Mouse (Mus musculus): ENCODE data around the gene Prr13. TPM values are rescaled to one million over a fixed set of nuclear protein-coding genes. Genes with fewer than 3 reads are reported as not detected.

The Prr13 gene
- 100 to 1,000 TPM in 1 of 2 experiments, 10 to 100 TPM in 1; 95.8 to 104 TPM for total RNA-seq (2023)

GRCm38 (mm10) chr15:102458904-102459317, at the start of gene Prr13:
Gene Prr13, plus strand, starts transcription at chr15:102459028.

GRCm38 (mm10) chr15:102445146-102445545, 13.7 kb upstream of the Prr13 start, which contains the start of gene Amhr2:
Gene Amhr2, plus strand, starts transcription at chr15:102445367.

DNA sequence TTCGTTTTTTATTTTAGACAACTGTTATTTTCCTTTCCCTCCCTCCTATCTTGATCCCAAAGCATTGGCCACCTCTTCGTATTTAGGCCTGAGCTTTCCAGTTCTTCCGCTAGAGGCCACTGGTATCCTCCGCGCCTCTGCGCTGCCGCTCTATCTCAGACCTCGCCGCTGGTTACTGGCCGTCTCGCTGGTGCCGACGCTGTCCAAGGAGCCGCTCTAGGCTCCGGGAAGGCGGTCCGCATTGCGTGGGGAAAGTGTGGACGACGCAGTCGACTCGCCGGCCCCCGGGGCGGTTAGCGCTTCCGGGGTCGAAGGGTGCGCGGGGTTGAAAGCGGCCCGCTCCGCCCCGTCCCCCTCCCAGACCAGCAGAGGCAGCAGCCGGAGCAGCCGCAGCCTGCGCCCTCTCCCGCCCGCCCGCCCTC, 11.4 kb downstream of the Prr13 start, which contains the start of gene Pcbp2:
TSS of gene Pcbp2 (plus strand) at position 357 of the 422 bp plus-strand sequence.

GRCm38 (mm10) chr15:102503447-102503846, 44.6 kb downstream of the Prr13 start, which contains the start of gene Gm10337:
Gene Gm10337, plus strand, starts transcription at chr15:102503722.

Other genes starting within 250 kb of the Prr13 start
- gene Itgb7, start 227.1 kb upstream of the Prr13 start, total RNA-seq (2023) = 100 to 1,000 TPM; 229 to 246 TPM
- under 1 TPM in 1 of 2 experiments, not detected in 1; 0.38 TPM for gene Rarg, start 201.5 kb upstream of the Prr13 start, total RNA-seq (2023)
- gene Gm9918, start 188.5 kb upstream of the Prr13 start, total RNA-seq (2023) = not detected
- gene Mfsd5, start 179.6 kb upstream of the Prr13 start, total RNA-seq (2023) = 10 to 100 TPM; 28.8 to 32.5 TPM
- gene Espl1, start 162.8 kb upstream of the Prr13 start, total RNA-seq (2023) = 1 to 10 TPM in 1 of 2 experiments, under 1 TPM in 1; 0.93 to 1.3 TPM
- 100 to 1,000 TPM; 526 to 540 TPM for gene Pfdn5, start 132.9 kb upstream of the Prr13 start, total RNA-seq (2023)
- 10 to 100 TPM; 70.1 to 72.8 TPM for gene Myg1, start 127.3 kb upstream of the Prr13 start, total RNA-seq (2023)
- 10 to 100 TPM; 60.7 to 62.9 TPM for gene Aaas, start 108.3 kb upstream of the Prr13 start, total RNA-seq (2023)
- gene Sp7, start 91.8 kb upstream of the Prr13 start, total RNA-seq (2023) = not detected
- 100 to 1,000 TPM; 183 TPM for gene Sp1, start 52.9 kb upstream of the Prr13 start, total RNA-seq (2023)
- gene Amhr2, start 13.7 kb upstream of the Prr13 start, total RNA-seq (2023) = 1 to 10 TPM in 1 of 2 experiments, under 1 TPM in 1; 0.74 to 2.6 TPM
- 100 to 1,000 TPM; 699 to 726 TPM for gene Pcbp2, start 11.5 kb downstream of the Prr13 start, total RNA-seq (2023)
- gene Gm10337, start 44.7 kb downstream of the Prr13 start, total RNA-seq (2023) = 1 to 10 TPM in 1 of 2 experiments, not detected in 1; 7.7 TPM
- gene Map3k12, start 58.0 kb downstream of the Prr13 start, total RNA-seq (2023) = 1 to 10 TPM; 1.3 TPM
- gene Tarbp2, start 59.2 kb downstream of the Prr13 start, total RNA-seq (2023) = 10 to 100 TPM; 50.8 to 57.4 TPM
- 10 to 100 TPM; 15.7 to 26.0 TPM for gene Npff, start 65.9 kb downstream of the Prr13 start, total RNA-seq (2023)
- gene Gm28047, start 166.0 kb downstream of the Prr13 start, total RNA-seq (2023) = 1 to 10 TPM; 2.4 to 3.2 TPM
- gene Atf7, start 166.4 kb downstream of the Prr13 start, total RNA-seq (2023) = 100 to 1,000 TPM; 146 to 155 TPM
- gene Atp5g2, start 213.3 kb downstream of the Prr13 start, total RNA-seq (2023) = 1 to 10 TPM; 7.7 to 9.0 TPM